In the genomic region with DNA sequence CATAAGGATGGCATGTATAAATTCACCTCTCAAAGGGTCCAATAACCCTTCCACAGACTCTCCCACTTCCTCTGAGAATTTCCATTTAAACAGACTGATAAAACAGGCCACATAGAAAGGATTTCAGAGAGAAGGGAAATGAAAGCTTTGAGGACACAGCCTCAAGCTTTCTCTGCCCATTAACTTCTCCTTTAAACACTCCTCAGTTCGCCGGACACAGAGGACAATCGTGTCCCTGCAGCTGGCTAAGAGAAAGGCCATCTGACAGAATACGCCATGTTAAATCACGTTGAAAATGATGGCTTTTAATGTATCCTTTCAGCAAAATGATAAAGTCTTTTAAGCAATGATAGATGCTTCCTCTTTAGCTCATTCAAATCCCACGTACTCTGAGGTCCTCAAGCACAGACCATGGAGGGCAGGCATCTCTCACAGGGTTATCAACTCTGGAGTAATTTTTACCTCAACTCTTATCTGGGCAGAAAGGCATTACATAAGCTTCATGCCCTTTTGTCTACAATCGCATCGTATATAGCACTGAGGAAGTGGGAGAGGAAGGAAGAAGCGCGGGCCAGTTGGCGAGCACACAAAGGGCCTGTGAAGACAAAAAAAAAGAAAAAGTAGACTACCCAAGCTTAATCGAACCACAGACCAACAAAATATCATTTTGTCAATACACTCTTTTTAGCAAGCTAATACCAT, we compare ENCODE assay signal across 20 mouse cellular contexts.
A peak's percentile ranks its signal among the peaks of the same experiment; 100 is the strongest.
DNase-seq lines count a peak whose midpoint lies in the region; ATAC-seq lines count a peak whose summit lies in the region.
"Had no signal": no experiment of that assay in that cellular context is flagged by ENCODE, and none has a peak within 500 bp of the region (broad histone marks: within the 10 kb centered on the region; RNA-seq: fewer than 3 reads in every experiment).

No protein-coding gene starts in this region.

- ATAC-seq in heart, embryonic 12.5 days (ENCODE audit: insufficient number of reproducible peaks, low FRiP score) = 0 out of 2 replicates have a peak, but pooled peaks have one; percentile 51
- ATAC-seq in heart, embryonic 11.5 days (replicated peaks; ENCODE audit: insufficient number of reproducible peaks, low FRiP score, low TSS enrichment) = no peak
- ATAC-seq in lung, embryonic 16.5 days (ENCODE audit: low read depth) = 0 out of 2 replicates have a peak, but pooled peaks have one; percentile 36
- ATAC-seq in common myeloid progenitor, adult 5-6 weeks (replicated peaks; ENCODE audit: low read depth, poor library complexity, severe bottlenecking) = peak; percentile 64
- ATAC-seq in monocyte, adult 5-6 weeks (replicated peaks; ENCODE audit: insufficient number of reproducible peaks, low FRiP score, low TSS enrichment, poor library complexity, severe bottlenecking) = 0 out of 2 replicates have a peak, but pooled peaks have one; percentile 7
- ATAC-seq: forebrain, embryonic 14.5 days; intestine, embryonic 15.5 days had no signal

- H3K36me3 ChIP-seq in heart, embryonic 12.5 days = no peaks in the 10 kb centered on the region
- no peaks in the 10 kb centered on the region for H3K36me3 ChIP-seq in heart, embryonic 11.5 days (ENCODE audit: control insufficient read depth, insufficient read depth, low read length)
- no peaks in the 10 kb centered on the region for H3K36me3 ChIP-seq in lung, embryonic 16.5 days (ENCODE audit: control insufficient read depth, insufficient read depth, low read length)
- H3K36me3 ChIP-seq: embryonic facial prominence, embryonic 13.5 days; hindbrain, embryonic 15.5 days; intestine, embryonic 15.5 days; kidney, embryonic 15.5 days; neural tube, embryonic 12.5 days had no signal

- peaks cover 17% of the 10 kb centered on the region for H3K4me1 ChIP-seq in heart, embryonic 12.5 days (replicated peaks)
- H3K4me1 ChIP-seq in heart, embryonic 11.5 days (ENCODE audit: control insufficient read depth, insufficient read depth, low read length) = peaks cover 4% of the 10 kb centered on the region; the same call in 1 of the 2 replicates
- H3K4me1 ChIP-seq in lung, embryonic 16.5 days (replicated peaks; ENCODE audit: control insufficient read depth, insufficient read depth, low read length) = no peaks in the 10 kb centered on the region
- H3K4me1 ChIP-seq: embryonic facial prominence, embryonic 13.5 days; hindbrain, embryonic 15.5 days; kidney, embryonic 15.5 days; neural tube, embryonic 12.5 days had no signal

- H3K4me3 ChIP-seq in heart, embryonic 12.5 days = no peak overlapping the region
- H3K4me3 ChIP-seq in heart, embryonic 11.5 days (ENCODE audit: low read depth, low read length) = no peak overlapping the region
- no peak overlapping the region for H3K4me3 ChIP-seq in lung, embryonic 16.5 days (ENCODE audit: low read length)
- H3K4me3 ChIP-seq: embryonic facial prominence, embryonic 13.5 days; hindbrain, embryonic 15.5 days; intestine, embryonic 15.5 days; kidney, embryonic 15.5 days; neural tube, embryonic 12.5 days had no signal

- no peak for DNase-seq in lung, adult 18-20 months
- DNase-seq in layer of hippocampus, adult 9-10 months (ENCODE audit: low spot score) = no peak
- no peak for DNase-seq in right cerebral cortex, postnatal 14 days
- DNase-seq: B cell, adult 2 months; cerebellum, adult 9-11 months; gastrocnemius, postnatal 14 days; right cerebral cortex, adult 18-20 months; spleen, adult 18-20 months had no signal

- H3K27ac ChIP-seq in heart, embryonic 12.5 days (ENCODE audit: poor library complexity, severe bottlenecking) = no peak overlapping the region
- H3K27ac ChIP-seq in heart, embryonic 11.5 days (ENCODE audit: low read depth, low read length) = no peak overlapping the region
- no peak overlapping the region for H3K27ac ChIP-seq in lung, embryonic 16.5 days (ENCODE audit: low read length)
- H3K27ac ChIP-seq: embryonic facial prominence, embryonic 13.5 days; hindbrain, embryonic 15.5 days; intestine, embryonic 15.5 days; kidney, embryonic 15.5 days; neural tube, embryonic 12.5 days had no signal

- no peak overlapping the region for H3K9ac ChIP-seq in heart, embryonic 12.5 days
- no peak overlapping the region for H3K9ac ChIP-seq in heart, embryonic 11.5 days (ENCODE audit: low read depth, low read length)
- no peak overlapping the region for H3K9ac ChIP-seq in lung, embryonic 16.5 days (ENCODE audit: low read length)
- H3K9ac ChIP-seq: embryonic facial prominence, embryonic 13.5 days; hindbrain, embryonic 15.5 days; intestine, embryonic 15.5 days; kidney, embryonic 15.5 days; neural tube, embryonic 12.5 days had no signal

- no peaks in the 10 kb centered on the region for H3K27me3 ChIP-seq in heart, embryonic 12.5 days (replicated peaks)
- no peaks in the 10 kb centered on the region for H3K27me3 ChIP-seq in heart, embryonic 11.5 days (ENCODE audit: control insufficient read depth, insufficient read depth, low read length)
- H3K27me3 ChIP-seq in lung, embryonic 16.5 days (ENCODE audit: control insufficient read depth, insufficient read depth, low read depth, low read length) = no peaks in the 10 kb centered on the region
- H3K27me3 ChIP-seq: embryonic facial prominence, embryonic 13.5 days; hindbrain, embryonic 15.5 days; intestine, embryonic 15.5 days; kidney, embryonic 15.5 days; neural tube, embryonic 12.5 days had no signal

- no peak overlapping the region for H3K4me2 ChIP-seq in heart, embryonic 12.5 days
- H3K4me2 ChIP-seq in heart, embryonic 11.5 days = no peak overlapping the region
- no peak overlapping the region for H3K4me2 ChIP-seq in lung, embryonic 16.5 days (ENCODE audit: low read depth, low read length)
- H3K4me2 ChIP-seq: embryonic facial prominence, embryonic 13.5 days; hindbrain, embryonic 15.5 days; intestine, embryonic 15.5 days; kidney, embryonic 15.5 days; midbrain, embryonic 11.5 days; neural tube, embryonic 12.5 days had no signal

- 40% methylated on average over 12 of the region's 12 CpGs for WGBS in heart, embryonic 12.5 days
- 42% methylated on average over 12 of the region's 12 CpGs for WGBS in heart, embryonic 11.5 days (ENCODE audit: insufficient replicate concordance)
- WGBS in lung, embryonic 16.5 days = 50% methylated on average over 12 of the region's 12 CpGs

- H3K9me3 ChIP-seq in heart, embryonic 12.5 days (replicated peaks) = no peaks in the 10 kb centered on the region
- no peaks in the 10 kb centered on the region for H3K9me3 ChIP-seq in heart, embryonic 11.5 days (replicated peaks; ENCODE audit: control insufficient read depth, low read length)
- no peaks in the 10 kb centered on the region for H3K9me3 ChIP-seq in lung, embryonic 16.5 days (ENCODE audit: control insufficient read depth, low read length)
- H3K9me3 ChIP-seq: embryonic facial prominence, embryonic 13.5 days; hindbrain, embryonic 15.5 days; intestine, embryonic 15.5 days; kidney, embryonic 15.5 days; neural tube, embryonic 12.5 days had no signal
